Mouse (Mus musculus) hindbrain, embryonic 13.5 days (tissue): Measurements from ENCODE around the gene Serpina10. TPM values are rescaled to one million over a fixed set of nuclear protein-coding genes. Genes with fewer than 3 reads are reported as not detected.

Source experiments
- ATAC-seq: fragments of 200-750 bp; cut with Nextera tagmentation; 2 replicates; pipeline ENCODE4 v1.8.0; 2017; ENCODE audit warnings: moderate TSS enrichment; ENCODE audit not compliant: low FRiP score
- H3K27ac ChIP-seq: fragments of 300-500 bp; sonication (generic); 2 replicates; pipeline ENCODE4 v1.5.1; 2015; ENCODE audit warnings: inconsistent platforms, mild to moderate bottlenecking, moderate library complexity
- H3K27me3 ChIP-seq: fragments of 300-500 bp; sonication (generic); 2 replicates; pipeline ENCODE4 v1.6.1; 2015; ENCODE audit warnings: mild to moderate bottlenecking, inconsistent platforms
- H3K36me3 ChIP-seq: fragments of 300-500 bp; sonication (generic); 2 replicates; pipeline ENCODE4 v1.6.1; 2015; ENCODE audit warnings: mild to moderate bottlenecking, inconsistent platforms
- H3K4me1 ChIP-seq: fragments of 300-500 bp; sonication (generic); replicated peaks from 2 replicates; pipeline ENCODE4 v1.6.1; 2015; ENCODE audit warnings: inconsistent platforms
- H3K4me2 ChIP-seq: fragments of 300-500 bp; sonication (generic); 2 replicates; pipeline ENCODE4 v1.6.1; 2015; ENCODE audit warnings: inconsistent platforms, mild to moderate bottlenecking, moderate library complexity
- H3K4me3 ChIP-seq: fragments of 300-500 bp; sonication (generic); 2 replicates; pipeline ENCODE4 v1.5.1; 2015; ENCODE audit warnings: mild to moderate bottlenecking, inconsistent platforms
- H3K9ac ChIP-seq: fragments of 300-500 bp; sonication (generic); 2 replicates; pipeline ENCODE4 v1.6.1; 2015; ENCODE audit warnings: mild to moderate bottlenecking, inconsistent platforms
- H3K9me3 ChIP-seq: fragments of 300-500 bp; sonication (generic); 2 replicates; pipeline ENCODE4 v1.6.1; 2016; ENCODE audit warnings: inconsistent platforms
- WGBS: fragments of 180-500 bp; shearing (Covaris S2); methylation state at CpG from one replicate; pipeline ENCODE4 v1.1.7; 2015; 5-methylcytosine and 5-hydroxymethylcytosine counted together
- polyA plus RNA-seq: library from polyadenylated mRNA; unstranded; fragments of >200 nt; fragmentation: Nextera tagmentation; extraction: Ambion mirVana; gene quantifications from 2 replicates; pipeline ENCODE4 v1.2.1, GENCODE M21; 2015

Gene Serpina10
- polyA plus RNA-seq, 1 experiment from 2014 or later = not detected

- H3K27me3 ChIP-seq = no peaks in the 10 kb centered on the region
- no peak for ATAC-seq
- no peak overlapping the region for H3K4me2 ChIP-seq
- no peaks in the 10 kb centered on the region for H3K36me3 ChIP-seq
- H3K27ac ChIP-seq = no peak overlapping the region
- no peak overlapping the region for H3K4me3 ChIP-seq
- WGBS = 89% methylated on average over 7 of the region's 7 CpGs
- no peaks in the 10 kb centered on the region for H3K4me1 ChIP-seq
- no peak overlapping the region for H3K9ac ChIP-seq
- H3K9me3 ChIP-seq = no peaks in the 10 kb centered on the region
These were observed 24.1 kb upstream of the Serpina10 start for GRCm38 (mm10) chr12:103655123-103656044.

GRCm38 (mm10) chr12:103653836-103654235 is 22.6 kb upstream of the Serpina10 start:
- WGBS = 96% methylated on average over 2 of the region's 2 CpGs
- ATAC-seq = no peak
- H3K27me3 ChIP-seq = no peaks in the 10 kb centered on the region
- no peak overlapping the region for H3K27ac ChIP-seq
- H3K36me3 ChIP-seq = no peaks in the 10 kb centered on the region
- no peak overlapping the region for H3K4me3 ChIP-seq
- H3K9me3 ChIP-seq = no peaks in the 10 kb centered on the region
- no peak overlapping the region for H3K9ac ChIP-seq
- no peak overlapping the region for H3K4me2 ChIP-seq
- no peaks in the 10 kb centered on the region for H3K4me1 ChIP-seq

- Histone ChIP-seq H3K27me3 (no peaks in the 10 kb centered on the region), H3K9ac (no peak overlapping the region), H3K4me1 (no peaks in the 10 kb centered on the region), H3K4me3 (no peak overlapping the region), H3K4me2 (no peak overlapping the region), H3K36me3 (no peaks in the 10 kb centered on the region), H3K9me3 (no peaks in the 10 kb centered on the region), H3K27ac (no peak overlapping the region)
- 84% methylated on average over 2 of the region's 2 CpGs for WGBS
- no peak for ATAC-seq
These were observed 15.1 kb upstream of the Serpina10 start for GRCm38 (mm10) chr12:103646314-103646713.

GRCm38 (mm10) chr12:103644601-103645000 is 13.4 kb upstream of the Serpina10 start:
- Histone ChIP-seq H3K9ac (no peak overlapping the region), H3K4me2 (no peak overlapping the region), H3K27ac (no peak overlapping the region), H3K4me3 (no peak overlapping the region), H3K36me3 (no peaks in the 10 kb centered on the region), H3K27me3 (no peaks in the 10 kb centered on the region), H3K4me1 (no peaks in the 10 kb centered on the region), H3K9me3 (no peaks in the 10 kb centered on the region)
- WGBS = 46% methylated on average over 5 of the region's 5 CpGs
- ATAC-seq = no peak

- H3K36me3 ChIP-seq = no peaks in the 10 kb centered on the region
- no peak overlapping the region for H3K4me2 ChIP-seq
- no peaks in the 10 kb centered on the region for H3K27me3 ChIP-seq
- ATAC-seq = no peak
- H3K4me1 ChIP-seq = no peaks in the 10 kb centered on the region
- 86% methylated on average over 3 of the region's 3 CpGs for WGBS
- H3K4me3 ChIP-seq = no peak overlapping the region
- H3K9ac ChIP-seq = no peak overlapping the region
- no peak overlapping the region for H3K27ac ChIP-seq
- no peaks in the 10 kb centered on the region for H3K9me3 ChIP-seq
These were observed 12.6 kb upstream of the Serpina10 start for GRCm38 (mm10) chr12:103643818-103644217.

GRCm38 (mm10) chr12:103643336-103643735 is 12.1 kb upstream of the Serpina10 start:
- Histone ChIP-seq H3K9me3 (no peaks in the 10 kb centered on the region), H3K27ac (no peak overlapping the region), H3K4me1 (no peaks in the 10 kb centered on the region), H3K9ac (no peak overlapping the region), H3K4me3 (no peak overlapping the region), H3K4me2 (no peak overlapping the region), H3K27me3 (no peaks in the 10 kb centered on the region), H3K36me3 (no peaks in the 10 kb centered on the region)
- ATAC-seq = no peak
- 1% methylated on average over 2 of the region's 2 CpGs for WGBS

- no peak overlapping the region for H3K4me2 ChIP-seq
- H3K36me3 ChIP-seq = no peaks in the 10 kb centered on the region
- no peaks in the 10 kb centered on the region for H3K27me3 ChIP-seq
- no peaks in the 10 kb centered on the region for H3K4me1 ChIP-seq
- no peak overlapping the region for H3K4me3 ChIP-seq
- 93% methylated on average over 2 of the region's 2 CpGs for whole genome bisulfite sequencing
- H3K9me3 ChIP-seq = no peaks in the 10 kb centered on the region
- no peak for ATAC-seq
- H3K27ac ChIP-seq = no peak overlapping the region
- no peak overlapping the region for H3K9ac ChIP-seq
These were observed 4.6 kb upstream of the Serpina10 start for GRCm38 (mm10) chr12:103635846-103636245.

- H3K4me2 ChIP-seq = no peak overlapping the region
- H3K4me1 ChIP-seq = no peaks in the 10 kb centered on the region
- no peaks in the 10 kb centered on the region for H3K9me3 ChIP-seq
- no peak for ATAC-seq
- H3K27ac ChIP-seq = no peak overlapping the region
- 70% methylated on average over 2 of the region's 2 CpGs for WGBS
- no peak overlapping the region for H3K9ac ChIP-seq
- H3K27me3 ChIP-seq = no peaks in the 10 kb centered on the region
- H3K4me3 ChIP-seq = no peak overlapping the region
- H3K36me3 ChIP-seq = no peaks in the 10 kb centered on the region
These were observed 3.2 kb upstream of the Serpina10 start for GRCm38 (mm10) chr12:103634430-103634829.

GRCm38 (mm10) chr12:103616860-103617261 is 14.4 kb downstream of the Serpina10 start:
- Histone ChIP-seq H3K9me3 (no peaks in the 10 kb centered on the region), H3K27me3 (no peaks in the 10 kb centered on the region), H3K27ac (no peak overlapping the region), H3K9ac (no peak overlapping the region), H3K4me1 (no peaks in the 10 kb centered on the region), H3K4me3 (no peak overlapping the region), H3K4me2 (no peak overlapping the region), H3K36me3 (peaks cover 6% of the 10 kb centered on the region; the same call in 1 of the 2 replicates)
- 93% methylated on average over 10 of the region's 10 CpGs for WGBS
- no peak for ATAC-seq

- Histone ChIP-seq H3K4me2 (no peak overlapping the region), H3K9me3 (no peaks in the 10 kb centered on the region), H3K9ac (no peak overlapping the region), H3K27ac (no peak overlapping the region), H3K27me3 (no peaks in the 10 kb centered on the region), H3K4me1 (no peaks in the 10 kb centered on the region), H3K36me3 (peaks cover 9% of the 10 kb centered on the region; the same call in 1 of the 2 replicates), H3K4me3 (no peak overlapping the region)
- 86% methylated on average over 4 of the region's 4 CpGs for WGBS
- ATAC-seq = no peak
These were observed 15.5 kb downstream of the Serpina10 start for GRCm38 (mm10) chr12:103615734-103616133.

- Histone ChIP-seq H3K4me2 (no peak overlapping the region), H3K4me1 (no peaks in the 10 kb centered on the region), H3K36me3 (peaks cover 13% of the 10 kb centered on the region; the same call in 1 of the 2 replicates), H3K4me3 (no peak overlapping the region), H3K9ac (no peak overlapping the region), H3K9me3 (no peaks in the 10 kb centered on the region), H3K27ac (no peak overlapping the region), H3K27me3 (no peaks in the 10 kb centered on the region)
- WGBS = 92% methylated on average over 1 of the region's 1 CpGs
- ATAC-seq = no peak
These were observed 16.1 kb downstream of the Serpina10 start for GRCm38 (mm10) chr12:103615141-103615540.

GRCm38 (mm10) chr12:103601839-103602238 is 29.4 kb downstream of the Serpina10 start:
- H3K4me3 ChIP-seq = no peak overlapping the region
- no peaks in the 10 kb centered on the region for H3K27me3 ChIP-seq
- no peak for ATAC-seq
- no peak overlapping the region for H3K9ac ChIP-seq
- 85% methylated on average over 3 of the region's 3 CpGs for WGBS
- H3K4me1 ChIP-seq = no peaks in the 10 kb centered on the region
- no peak overlapping the region for H3K27ac ChIP-seq
- H3K36me3 ChIP-seq = no peaks in the 10 kb centered on the region
- no peak overlapping the region for H3K4me2 ChIP-seq
- H3K9me3 ChIP-seq = no peaks in the 10 kb centered on the region

- Histone ChIP-seq H3K4me2 (no peak overlapping the region), H3K4me3 (no peak overlapping the region), H3K4me1 (no peaks in the 10 kb centered on the region), H3K27me3 (no peaks in the 10 kb centered on the region), H3K9ac (no peak overlapping the region), H3K36me3 (no peaks in the 10 kb centered on the region), H3K27ac (no peak overlapping the region), H3K9me3 (no peaks in the 10 kb centered on the region)
- WGBS = 15% methylated on average over 3 of the region's 3 CpGs
- ATAC-seq = no peak
These were observed 30.9 kb downstream of the Serpina10 start for GRCm38 (mm10) chr12:103600364-103600763.
